Mouse (Mus musculus) stomach, embryonic 14.5 days (tissue): Measurements from ENCODE around the gene Svbp. TPM values are rescaled to one million over a fixed set of nuclear protein-coding genes. Genes with fewer than 3 reads are reported as not detected.

Source experiments
- ATAC-seq: fragments of 200-750 bp; cut with Nextera tagmentation; 2 replicates; pipeline ENCODE4 v1.8.0; 2017; ENCODE audit warnings: low read depth, moderate TSS enrichment; ENCODE audit not compliant: insufficient number of reproducible peaks, insufficient read depth, low FRiP score
- H3K27ac ChIP-seq: fragments of 300-500 bp; sonication (generic); 2 replicates; pipeline ENCODE4 v1.5.1; 2014; ENCODE audit warnings: mild to moderate bottlenecking, low read length, moderate library complexity, mixed read lengths
- H3K27me3 ChIP-seq: fragments of 300-500 bp; sonication (generic); 2 replicates; pipeline ENCODE4 v1.6.1; 2014; ENCODE audit warnings: low read length, control low read depth, mixed read lengths; ENCODE audit not compliant: control insufficient read depth, insufficient read depth
- H3K36me3 ChIP-seq: fragments of 300-500 bp; sonication (generic); 2 replicates; pipeline ENCODE4 v1.6.1; 2014; ENCODE audit warnings: mild to moderate bottlenecking, control low read depth, low read length, moderate library complexity, mixed read lengths; ENCODE audit not compliant: control insufficient read depth, insufficient read depth
- H3K4me1 ChIP-seq: fragments of 300-500 bp; sonication (generic); 2 replicates; pipeline ENCODE4 v1.6.1; 2014; ENCODE audit warnings: low read length, control low read depth, mixed read lengths; ENCODE audit not compliant: control insufficient read depth, insufficient read depth
- H3K4me2 ChIP-seq: fragments of 300-500 bp; sonication (generic); replicated peaks from 2 replicates; pipeline ENCODE4 v1.6.1; 2014; ENCODE audit warnings: low read depth, low read length, control low read depth
- H3K4me3 ChIP-seq: fragments of 300-500 bp; sonication (generic); 2 replicates; pipeline ENCODE4 v1.5.1; 2014; ENCODE audit warnings: low read depth, low read length, control low read depth
- H3K9ac ChIP-seq: fragments of 300-500 bp; sonication (generic); replicated peaks from 2 replicates; pipeline ENCODE4 v1.6.1; 2014; ENCODE audit warnings: low read depth, mild to moderate bottlenecking, control low read depth, low read length, moderate library complexity, mixed read lengths
- H3K9me3 ChIP-seq: fragments of 300-500 bp; sonication (generic); 2 replicates; pipeline ENCODE4 v1.6.1; 2016; ENCODE audit warnings: low read depth, low read length, control low read depth; ENCODE audit not compliant: control insufficient read depth
- WGBS: fragments of 180-500 bp; shearing (Covaris S2); extraction: QIAGEN DNeasy Blood & Tissue Kit; methylation state at CpG from one replicate; pipeline ENCODE4 v1.1.7; 2014; 5-methylcytosine and 5-hydroxymethylcytosine counted together
- polyA plus RNA-seq: library from polyadenylated mRNA; unstranded; fragments of >200 nt; fragmentation: Nextera tagmentation; extraction: Ambion mirVana; gene quantifications from 2 replicates; pipeline ENCODE4 v1.2.1, GENCODE M21; 2014

Svbp gene
- polyA plus RNA-seq, result 150 and 155 TPM in 2 replicates

- peak within 1 kb of the TSS; percentile 87 for H3K4me3 ChIP-seq
- H3K9me3 ChIP-seq, result no peaks in the 10 kb centered on the region
- 1% methylated on average over 44 of the region's 47 CpGs for WGBS
- no peaks in the 10 kb centered on the region for H3K27me3 ChIP-seq
- peak within 1 kb of the TSS; percentile 67 for H3K27ac ChIP-seq
- peak within 1 kb of the TSS; percentile 73 for H3K9ac ChIP-seq
- ATAC-seq, result peak; percentile 91
- H3K36me3 ChIP-seq, result no peaks in the 10 kb centered on the region; the same call in 1 of the 2 replicates
- H3K4me2 ChIP-seq, result peak within 1 kb of the TSS; percentile 71
- peaks cover 6% of the 10 kb centered on the region; the same call in 1 of the 2 replicates for H3K4me1 ChIP-seq
These were observed at the start of gene Svbp for GRCm38 (mm10) chr4:119194909-119195581. Svbp (plus strand) TSS chr4:119195306.

- ATAC-seq, result no peak
- H3K4me2 ChIP-seq, result no peak overlapping the region
These were observed 48.3 kb upstream of the Svbp start for GRCm38 (mm10) chr4:119146816-119147215.

GRCm38 (mm10) chr4:119147347-119147746, 47.8 kb upstream of the Svbp start:
- H3K4me1 ChIP-seq, result no peaks in the 10 kb centered on the region
- ATAC-seq, result no peak
- no peak overlapping the region for H3K4me3 ChIP-seq
- 87% methylated on average over 5 of the region's 5 CpGs for WGBS
- no peaks in the 10 kb centered on the region for H3K36me3 ChIP-seq
- no peaks in the 10 kb centered on the region for H3K9me3 ChIP-seq
- no peak overlapping the region for H3K27ac ChIP-seq
- no peaks in the 10 kb centered on the region for H3K27me3 ChIP-seq
- no peak overlapping the region for H3K9ac ChIP-seq
- no peak overlapping the region for H3K4me2 ChIP-seq

More at GRCm38 (mm10) chr4:119146816-119147215, 48.3 kb upstream of the Svbp start:
- WGBS, result 84% methylated on average over 7 of the region's 7 CpGs
- no peak overlapping the region for H3K9ac ChIP-seq
- no peaks in the 10 kb centered on the region for H3K27me3 ChIP-seq
- H3K4me1 ChIP-seq, result no peaks in the 10 kb centered on the region
- H3K9me3 ChIP-seq, result no peaks in the 10 kb centered on the region
- no peaks in the 10 kb centered on the region for H3K36me3 ChIP-seq
- H3K4me3 ChIP-seq, result no peak overlapping the region
- no peak overlapping the region for H3K27ac ChIP-seq

GRCm38 (mm10) chr4:119148741-119149140, 46.4 kb upstream of the Svbp start:
- Histone ChIP-seq H3K9me3 (no peaks in the 10 kb centered on the region), H3K27ac (no peak overlapping the region), H3K27me3 (no peaks in the 10 kb centered on the region), H3K4me1 (no peaks in the 10 kb centered on the region), H3K4me2 (no peak overlapping the region), H3K4me3 (no peak overlapping the region), H3K36me3 (no peaks in the 10 kb centered on the region), H3K9ac (no peak overlapping the region)
- 79% methylated on average over 11 of the region's 11 CpGs for WGBS
- ATAC-seq, result no peak

- no peak overlapping the region for H3K9ac ChIP-seq
These were observed 37.9 kb upstream of the Svbp start for GRCm38 (mm10) chr4:119157186-119157585.

GRCm38 (mm10) chr4:119157891-119158290, 37.2 kb upstream of the Svbp start:
- Histone ChIP-seq H3K9me3 (no peaks in the 10 kb centered on the region), H3K27me3 (no peaks in the 10 kb centered on the region), H3K9ac (no peak overlapping the region), H3K27ac (no peak overlapping the region), H3K4me2 (no peak overlapping the region), H3K36me3 (no peaks in the 10 kb centered on the region), H3K4me1 (no peaks in the 10 kb centered on the region), H3K4me3 (no peak overlapping the region)
- 73% methylated on average over 5 of the region's 5 CpGs for WGBS
- no peak for ATAC-seq

More at GRCm38 (mm10) chr4:119157186-119157585, 37.9 kb upstream of the Svbp start:
- no peaks in the 10 kb centered on the region for H3K4me1 ChIP-seq
- 33% methylated on average over 2 of the region's 2 CpGs for whole genome bisulfite sequencing
- no peak overlapping the region for H3K4me2 ChIP-seq
- H3K27me3 ChIP-seq, result no peaks in the 10 kb centered on the region
- ATAC-seq, result no peak
- no peak overlapping the region for H3K27ac ChIP-seq
- no peaks in the 10 kb centered on the region for H3K9me3 ChIP-seq
- H3K4me3 ChIP-seq, result no peak overlapping the region
- no peaks in the 10 kb centered on the region for H3K36me3 ChIP-seq

- Histone ChIP-seq H3K9ac (no peak overlapping the region), H3K27me3 (no peaks in the 10 kb centered on the region), H3K27ac (no peak overlapping the region), H3K4me1 (no peaks in the 10 kb centered on the region), H3K36me3 (no peaks in the 10 kb centered on the region), H3K4me2 (no peak overlapping the region), H3K9me3 (no peaks in the 10 kb centered on the region), H3K4me3 (no peak overlapping the region)
- WGBS, result 71% methylated on average over 3 of the region's 3 CpGs
- no peak for ATAC-seq
These were observed 33.7 kb upstream of the Svbp start for GRCm38 (mm10) chr4:119161358-119161757.

- ATAC-seq, result no peak
- no peak overlapping the region for H3K27ac ChIP-seq
- no peaks in the 10 kb centered on the region for H3K27me3 ChIP-seq
- no peak overlapping the region for H3K4me3 ChIP-seq
- no peak overlapping the region for H3K9ac ChIP-seq
- H3K9me3 ChIP-seq, result no peaks in the 10 kb centered on the region
- WGBS, result 74% methylated on average over 4 of the region's 4 CpGs
- H3K4me2 ChIP-seq, result no peak overlapping the region
- H3K36me3 ChIP-seq, result no peaks in the 10 kb centered on the region
- no peaks in the 10 kb centered on the region for H3K4me1 ChIP-seq
These were observed 32.1 kb upstream of the Svbp start for GRCm38 (mm10) chr4:119162990-119163389.

GRCm38 (mm10) chr4:119165916-119166315, 29.2 kb upstream of the Svbp start:
- no peak for ATAC-seq
- Histone ChIP-seq H3K27me3 (no peaks in the 10 kb centered on the region), H3K9ac (no peak overlapping the region), H3K9me3 (no peaks in the 10 kb centered on the region), H3K4me2 (no peak overlapping the region), H3K27ac (no peak overlapping the region), H3K4me3 (no peak overlapping the region), H3K4me1 (no peaks in the 10 kb centered on the region), H3K36me3 (no peaks in the 10 kb centered on the region; the same call in 1 of the 2 replicates)
- WGBS, result 71% methylated on average over 7 of the region's 7 CpGs
